In genomic region chr10:80329273-80330081, GRCm38 (mm10) we compare ENCODE assay signal across 8 mouse cellular contexts. TPM values are rescaled to one million over a fixed set of nuclear protein-coding genes. Genes with fewer than 3 reads are reported as not detected.
DNase-seq lines count a peak whose midpoint lies in the region; ATAC-seq and TF ChIP-seq lines count a peak whose summit lies in the region.

Gene Pcsk4, minus strand, starts transcription at chr10:80329498.
Gene Reep6, plus strand, starts transcription at chr10:80329953.

- H3K27ac ChIP-seq in heart, embryonic 11.5 days (ENCODE audit: low read depth, low read length) = no peak within 1 kb of the TSS
- H3K27ac ChIP-seq in kidney, embryonic 16.5 days (ENCODE audit: low read length) = peak within 1 kb of the TSS; percentile 70
- peak within 1 kb of the TSS; percentile 95 for H3K27ac ChIP-seq in liver, adult 2 months (replicated peaks; ENCODE audit: insufficient read depth, low read depth, low read length)
- H3K27ac ChIP-seq in stomach, embryonic 14.5 days (ENCODE audit: low read length) = peak within 1 kb of the TSS; percentile 0; the same call in 1 of the 2 replicates

- H3K36me3 ChIP-seq in C2C12 (ENCODE audit: control insufficient read depth, insufficient read depth) = no peaks in the 10 kb centered on the region
- peaks cover 35% of the 10 kb centered on the region for H3K36me3 ChIP-seq in erythroblast, embryonic 14.5 days (ENCODE audit: control insufficient read depth)
- H3K36me3 ChIP-seq in heart, embryonic 11.5 days (ENCODE audit: control insufficient read depth, insufficient read depth, low read length) = no peaks in the 10 kb centered on the region
- no peaks in the 10 kb centered on the region for H3K36me3 ChIP-seq in kidney, embryonic 16.5 days (ENCODE audit: insufficient read depth, low read length)
- H3K36me3 ChIP-seq in liver, adult 2 months (ENCODE audit: control insufficient read depth, insufficient read depth, low read length) = peaks cover 8% of the 10 kb centered on the region; the same call in 1 of the 2 replicates
- no peaks in the 10 kb centered on the region for H3K36me3 ChIP-seq in stomach, embryonic 14.5 days (ENCODE audit: control insufficient read depth, insufficient read depth, low read length)

- no peaks in the 10 kb centered on the region for H3K79me3 ChIP-seq in C2C12 (ENCODE audit: low read depth)

- WGBS in heart, embryonic 11.5 days (ENCODE audit: insufficient replicate concordance) = 4% methylated on average over 36 of the region's 36 CpGs
- 4% methylated on average over 36 of the region's 36 CpGs for WGBS in kidney, embryonic 16.5 days
- 3% methylated on average over 36 of the region's 36 CpGs for WGBS in liver, adult 2 months
- 3% methylated on average over 36 of the region's 36 CpGs for WGBS in stomach, embryonic 14.5 days

- peaks cover 15% of the 10 kb centered on the region for H3K9me3 ChIP-seq in erythroblast, embryonic 14.5 days (ENCODE audit: control insufficient read depth, low read length)
- no peaks in the 10 kb centered on the region for H3K9me3 ChIP-seq in heart, embryonic 11.5 days (replicated peaks; ENCODE audit: control insufficient read depth, low read length)
- H3K9me3 ChIP-seq in kidney, embryonic 16.5 days (ENCODE audit: low read length) = no peaks in the 10 kb centered on the region
- no peaks in the 10 kb centered on the region for H3K9me3 ChIP-seq in stomach, embryonic 14.5 days (ENCODE audit: control insufficient read depth, low read depth, low read length)

- H3K4me2 ChIP-seq in heart, embryonic 11.5 days = peak within 1 kb of the TSS; percentile 89
- H3K4me2 ChIP-seq in kidney, embryonic 16.5 days (replicated peaks; ENCODE audit: low read depth, low read length) = peak within 1 kb of the TSS; percentile 97
- H3K4me2 ChIP-seq in stomach, embryonic 14.5 days (replicated peaks; ENCODE audit: low read depth, low read length) = peak within 1 kb of the TSS; percentile 95

- TF ChIP-seq POLR2A in brain, embryonic 14.5 days (IDR thresholded peaks at IDR 0.05; ENCODE audit: borderline replicate concordance, extremely low read depth, insufficient read depth, insufficient read length, poor library complexity, severe bottlenecking) = no peak
- no peak for TF ChIP-seq POLR2A in liver, adult 2 months (IDR thresholded peaks at IDR 0.05; ENCODE audit: extremely low read depth, insufficient read depth, low read length)

- peaks cover 84% of the 10 kb centered on the region for H3K4me1 ChIP-seq in erythroblast, embryonic 14.5 days (ENCODE audit: control insufficient read depth)
- peaks cover 9% of the 10 kb centered on the region for H3K4me1 ChIP-seq in heart, embryonic 11.5 days (ENCODE audit: control insufficient read depth, insufficient read depth, low read length)
- H3K4me1 ChIP-seq in kidney, embryonic 16.5 days (ENCODE audit: insufficient read depth, low read length) = peaks cover 17% of the 10 kb centered on the region
- peaks cover 20% of the 10 kb centered on the region for H3K4me1 ChIP-seq in liver, adult 2 months (ENCODE audit: control insufficient read depth, insufficient read depth, low read length)
- H3K4me1 ChIP-seq in stomach, embryonic 14.5 days (ENCODE audit: control insufficient read depth, insufficient read depth, low read length) = peaks cover 17% of the 10 kb centered on the region; the same call in 1 of the 2 replicates

- H3K9ac ChIP-seq in heart, embryonic 11.5 days (ENCODE audit: low read depth, low read length) = peak within 1 kb of the TSS; percentile 68
- peak within 1 kb of the TSS; percentile 69 for H3K9ac ChIP-seq in kidney, embryonic 16.5 days (replicated peaks; ENCODE audit: low read length)
- peak within 1 kb of the TSS; percentile 93 for H3K9ac ChIP-seq in liver, adult 2 months (ENCODE audit: low read depth, low read length)
- no peak within 1 kb of the TSS; the same call in 1 of the 2 replicates for H3K9ac ChIP-seq in stomach, embryonic 14.5 days (replicated peaks; ENCODE audit: low read depth, low read length)

- H3ac ChIP-seq in C2C12 (ENCODE audit: control insufficient read depth, insufficient read length, low read depth) = peak within 1 kb of the TSS; percentile 71

- DNase-seq in brain, embryonic 14.5 days (ENCODE audit: low read depth) = peak; percentile 98
- peak; percentile 98 for DNase-seq in liver, adult 2 months (ENCODE audit: extremely low read depth, low read depth, low spot score)
- DNase-seq in naive thymus-derived CD4-positive, alpha-beta T cell, adult 2 months (ENCODE audit: low read depth) = peak; percentile 89

- ATAC-seq in heart, embryonic 11.5 days (replicated peaks; ENCODE audit: insufficient number of reproducible peaks, low FRiP score, low TSS enrichment) = peak; percentile 93
- peak; percentile 96 for ATAC-seq in kidney, embryonic 16.5 days (ENCODE audit: low FRiP score, low TSS enrichment)
- ATAC-seq in stomach, embryonic 14.5 days (ENCODE audit: insufficient number of reproducible peaks, insufficient read depth, low FRiP score, low read depth) = peak; percentile 94

- peak within 1 kb of the TSS; percentile 7 for H3K4me3 ChIP-seq in C2C12 (ENCODE audit: insufficient read depth, poor library complexity, severe bottlenecking)
- H3K4me3 ChIP-seq in erythroblast, embryonic 14.5 days (replicated peaks) = peak within 1 kb of the TSS; percentile 71
- H3K4me3 ChIP-seq in heart, embryonic 11.5 days (ENCODE audit: low read depth, low read length) = peak within 1 kb of the TSS; percentile 52
- peak within 1 kb of the TSS; percentile 59 for H3K4me3 ChIP-seq in kidney, embryonic 16.5 days (ENCODE audit: low read length)
- H3K4me3 ChIP-seq in liver, adult 2 months (ENCODE audit: insufficient read depth, low read depth, low read length) = peak within 1 kb of the TSS; percentile 88
- H3K4me3 ChIP-seq in stomach, embryonic 14.5 days (ENCODE audit: low read depth, low read length) = peak within 1 kb of the TSS; percentile 45

- no peak for TF ChIP-seq CTCF in C2C12 (IDR thresholded peaks at IDR 0.05; ENCODE audit: control insufficient read depth, insufficient read depth, insufficient read length)
- no peak for TF ChIP-seq CTCF in brain, embryonic 14.5 days (IDR thresholded peaks at IDR 0.05; ENCODE audit: borderline replicate concordance, extremely low read depth, insufficient read depth, insufficient read length)
- TF ChIP-seq CTCF in liver, adult 2 months (IDR thresholded peaks at IDR 0.05; ENCODE audit: low read depth, low read length) = no peak

- H3K27me3 ChIP-seq in C2C12 (ENCODE audit: control insufficient read depth, insufficient read depth, insufficient read length) = no peaks in the 10 kb centered on the region
- H3K27me3 ChIP-seq in erythroblast, embryonic 14.5 days (ENCODE audit: control insufficient read depth) = no peaks in the 10 kb centered on the region
- peaks cover 37% of the 10 kb centered on the region for H3K27me3 ChIP-seq in heart, embryonic 11.5 days (ENCODE audit: control insufficient read depth, insufficient read depth, low read length)
- H3K27me3 ChIP-seq in kidney, embryonic 16.5 days (ENCODE audit: insufficient read depth, low read length) = no peaks in the 10 kb centered on the region; the same call in 1 of the 2 replicates
- no peaks in the 10 kb centered on the region for H3K27me3 ChIP-seq in liver, adult 2 months (ENCODE audit: control insufficient read depth, insufficient read depth, low read length)
- no peaks in the 10 kb centered on the region for H3K27me3 ChIP-seq in stomach, embryonic 14.5 days (ENCODE audit: control insufficient read depth, insufficient read depth, low read length)

- H3K79me2 ChIP-seq in C2C12 (ENCODE audit: control insufficient read depth, insufficient read depth) = no peaks in the 10 kb centered on the region
- peaks cover 4% of the 10 kb centered on the region; the same call in 1 of the 2 replicates for H3K79me2 ChIP-seq in liver, adult 2 months (ENCODE audit: control insufficient read depth, insufficient read depth, low read length)

TF ChIP-seq in C2C12, 6 proteins besides CTCF, POLR2A, EP300 and RAD21:
- TF ChIP-seq FOSL1 (IDR thresholded peaks at IDR 0.05; ENCODE audit: insufficient read depth, low read length, poor library complexity, severe bottlenecking) (no peak), USF1 (IDR thresholded peaks at IDR 0.05; ENCODE audit: low read depth) (no peak), MYOG (IDR thresholded peaks at IDR 0.05; ENCODE audit: control insufficient read depth, extremely low read depth, insufficient read length) (no peak), MYOD1 (IDR thresholded peaks at IDR 0.05; ENCODE audit: control insufficient read depth, insufficient read length, low read depth) (no peak), MAX (IDR thresholded peaks at IDR 0.05) (no peak), CEBPB (IDR thresholded peaks at IDR 0.05; ENCODE audit: low read depth) (no peak)

RNA-seq across cellular contexts. Expression of gene Pcsk4, which starts in this region (rescaled TPM):
- polyA plus RNA-seq in C2C12 (2012; fragmentation: generic; extraction: Trizol) = 3.2 TPM
- 4.5 and 6.0 TPM in 2 replicates for polyA plus RNA-seq in brain, embryonic 14.5 days (2012; rRNA removed)
- 0.55 and 0.65 TPM in 2 replicates for polyA plus RNA-seq in erythroblast, embryonic 14.5 days (2012)
- polyA plus RNA-seq in heart, embryonic 11.5 days (2014; fragmentation: Nextera tagmentation; extraction: Ambion mirVana) = 0.77 and 1.6 TPM in 2 replicates
- polyA plus RNA-seq in kidney, embryonic 16.5 days (2015; fragmentation: Nextera tagmentation; extraction: Ambion mirVana) = 8.6 and 8.8 TPM in 2 replicates
- 8.8 and 12.5 TPM in 2 replicates for total RNA-seq in liver, adult 2 months (2014; rRNA removed)
- polyA plus RNA-seq in liver, adult 2 months (2012; rRNA removed) = 19.2 and 21.8 TPM in 2 replicates
- polyA plus RNA-seq in stomach, embryonic 14.5 days (2014; fragmentation: Nextera tagmentation; extraction: Ambion mirVana) = 4.5 and 5.6 TPM in 2 replicates

RNA-seq across cellular contexts. Expression of gene Reep6, which starts in this region (rescaled TPM):
- polyA plus RNA-seq in C2C12 (2012; fragmentation: generic; extraction: Trizol) = 5.9 TPM
- 1.7 and 4.6 TPM in 2 replicates for polyA plus RNA-seq in brain, embryonic 14.5 days (2012; rRNA removed)
- polyA plus RNA-seq in erythroblast, embryonic 14.5 days (2012) = 18.8 and 21.4 TPM in 2 replicates
- polyA plus RNA-seq in heart, embryonic 11.5 days (2014; fragmentation: Nextera tagmentation; extraction: Ambion mirVana) = 4.9 and 7.3 TPM in 2 replicates
- 11.0 and 11.5 TPM in 2 replicates for polyA plus RNA-seq in kidney, embryonic 16.5 days (2015; fragmentation: Nextera tagmentation; extraction: Ambion mirVana)
- total RNA-seq in liver, adult 2 months (2014; rRNA removed) = 112 and 185 TPM in 2 replicates
- polyA plus RNA-seq in liver, adult 2 months (2012; rRNA removed) = 384 and 617 TPM in 2 replicates
- 18.0 and 18.5 TPM in 2 replicates for polyA plus RNA-seq in stomach, embryonic 14.5 days (2014; fragmentation: Nextera tagmentation; extraction: Ambion mirVana)

Comparison
In these comparisons a context has a peak if more than half of its experiments do, and no peak if none do; other contexts are left out.
1. RNA of gene Reep6 (polyA plus RNA-seq): 384 to 617 TPM in liver, adult 2 months; 18.8 to 21.4 TPM in erythroblast, embryonic 14.5 days, 18.0 to 18.5 TPM in stomach, embryonic 14.5 days, 11.0 to 11.5 TPM in kidney, embryonic 16.5 days, 4.9 to 7.3 TPM in heart, embryonic 11.5 days, 5.9 TPM in C2C12 (single experiment) and 1.7 to 4.6 TPM in brain, embryonic 14.5 days; every median in the first group is over 10 times any median in the second.
2. H3K4me3 ChIP-seq: peak in every context shown above with its lines; median percentile 88 in liver, adult 2 months; 71 in erythroblast, embryonic 14.5 days; 59 in kidney, embryonic 16.5 days; 52 in heart, embryonic 11.5 days; 45 in stomach, embryonic 14.5 days; 7 in C2C12.
3. Peak in every context shown above with its lines, with median percentiles within 50 percentile points of each other: DNase-seq, ATAC-seq and H3K4me2 ChIP-seq.